Mouse (Mus musculus) heart, adult 2 months (tissue): Measurements from ENCODE around the gene Mepce.

Experiments
- CTCF ChIP-seq: fragments of 200-600 bp; IDR thresholded peaks from 2 replicates; pipeline ENCODE4 v1.8.1; 2022; ENCODE audit warnings: antibody characterized with exemption, mild to moderate bottlenecking, moderate library complexity
- EP300 ChIP-seq: fragments of 200-500 bp; IDR thresholded peaks from 2 replicates; pipeline ENCODE4 v1.6.1; 2011; ENCODE audit warnings: low read depth, low read length, control low read depth; ENCODE audit not compliant: insufficient read depth
- POLR2A ChIP-seq: fragments of 200-500 bp; IDR thresholded peaks from 2 replicates; pipeline ENCODE4 v1.6.1; 2011; ENCODE audit warnings: mild to moderate bottlenecking, low read depth, low read length, control low read depth; ENCODE audit not compliant: insufficient read depth

GRCm38 (mm10) chr5:137828694-137829093, 41.2 kb upstream of the Mepce start:
- TF ChIP-seq CTCF (no peak), POLR2A (no peak), EP300 (no peak)
